Mouse (Mus musculus): ENCODE results near the gene Cdk17. TPM values are rescaled to one million over a fixed set of nuclear protein-coding genes. Genes with fewer than 3 reads are reported as not detected.

Gene Cdk17
- total RNA-seq, 2 experiments from 2014 or later = 176 to 210 TPM

DNA sequence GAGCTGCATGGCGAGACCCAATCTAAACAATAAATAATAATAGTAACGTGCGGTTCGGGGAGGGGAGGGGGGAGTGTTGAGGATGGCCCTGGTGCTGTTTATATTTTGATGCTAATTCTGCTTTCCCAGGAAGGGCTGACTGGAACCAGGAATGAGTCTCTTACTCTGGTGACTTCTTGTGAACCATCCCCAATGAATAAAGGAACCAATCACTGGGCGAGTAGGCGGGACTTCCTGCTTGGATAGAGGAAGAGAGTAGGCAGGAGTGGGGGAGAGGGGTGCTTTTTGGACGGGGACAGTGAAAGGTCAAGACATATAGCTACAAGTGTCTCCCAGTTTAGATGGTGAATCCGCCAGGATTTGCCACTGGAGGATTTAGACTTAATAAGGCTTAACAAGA lies 117.7 kb downstream of the Cdk17 start:
- no peak for DNase-seq (ENCODE audit: extremely low spot score in 1 of 2, low spot score in 1 of 2)

DNA sequence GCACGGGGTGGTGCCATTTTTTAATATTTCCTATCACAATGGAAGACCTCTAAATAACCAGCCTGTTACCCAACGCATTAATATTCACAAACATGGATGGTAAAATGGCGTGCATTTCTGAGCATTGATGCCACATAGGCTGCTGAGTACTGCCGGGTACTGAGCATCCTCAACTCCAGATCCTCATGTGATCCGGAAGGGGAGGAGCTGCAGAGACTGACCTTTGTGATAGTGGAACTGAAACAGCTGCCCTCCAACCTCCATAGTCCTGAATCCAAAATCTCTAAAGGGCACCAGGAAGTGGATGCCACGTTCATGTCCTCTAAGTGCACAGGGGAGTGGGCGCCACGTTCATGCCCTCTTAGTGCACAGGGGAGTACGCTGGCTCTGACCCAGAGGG lies 118.4 kb downstream of the Cdk17 start:
- no peak for DNase-seq (ENCODE audit: extremely low spot score in 1 of 2, low spot score in 1 of 2)

GRCm38 (mm10) chr10:93280586-93280985 lies 119.9 kb downstream of the Cdk17 start:
- DNase-seq (ENCODE audit: extremely low spot score in 1 of 2, low spot score in 1 of 2) = no peak

GRCm38 (mm10) chr10:93281092-93281491 lies 120.4 kb downstream of the Cdk17 start:
- DNase-seq (ENCODE audit: extremely low spot score in 1 of 2, low spot score in 1 of 2) = no peak

DNA sequence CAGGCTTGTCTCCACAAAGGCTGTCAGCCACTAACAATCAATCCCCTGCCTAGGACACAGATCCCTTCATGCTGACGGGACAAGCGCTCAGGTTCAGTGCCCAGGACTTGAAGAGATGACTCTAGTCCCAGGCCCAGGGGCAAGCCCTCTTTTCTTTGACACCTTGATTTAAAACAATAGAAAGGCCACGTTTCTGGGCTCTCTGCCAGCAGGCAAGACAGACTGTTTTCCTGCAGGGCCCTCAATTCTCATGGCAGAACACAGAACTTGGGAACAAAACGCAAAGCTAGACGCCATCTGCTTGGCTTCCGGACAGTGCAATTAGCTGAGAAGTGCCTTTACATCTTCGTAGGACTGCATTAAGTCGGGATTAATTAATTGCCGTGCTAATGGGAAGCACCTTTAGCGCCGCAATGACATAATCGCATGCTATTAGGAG lies 121.9 kb downstream of the Cdk17 start:
- DNase-seq (ENCODE audit: extremely low spot score in 1 of 2, low spot score in 1 of 2) = no peak

DNA sequence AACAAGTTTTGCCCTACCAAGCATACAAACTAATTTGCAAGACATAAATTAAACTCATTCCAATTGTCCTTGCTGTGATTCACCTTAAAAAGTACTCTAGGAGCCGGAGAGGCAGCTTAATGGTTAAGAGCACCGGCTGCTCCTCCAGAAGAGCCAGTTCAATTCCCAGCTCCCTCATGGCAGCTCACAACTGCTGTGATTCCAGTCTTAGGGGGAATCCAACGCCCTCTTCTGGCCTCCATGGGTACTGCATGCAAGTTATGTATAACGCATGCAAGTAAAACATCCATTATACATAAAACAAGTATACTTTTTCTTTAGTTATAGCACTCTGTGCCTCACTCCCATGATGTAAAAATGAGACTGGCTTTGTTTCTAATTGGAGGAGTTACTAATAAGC lies 122.6 kb downstream of the Cdk17 start:
- DNase-seq (ENCODE audit: extremely low spot score in 1 of 2, low spot score in 1 of 2) = no peak

DNA sequence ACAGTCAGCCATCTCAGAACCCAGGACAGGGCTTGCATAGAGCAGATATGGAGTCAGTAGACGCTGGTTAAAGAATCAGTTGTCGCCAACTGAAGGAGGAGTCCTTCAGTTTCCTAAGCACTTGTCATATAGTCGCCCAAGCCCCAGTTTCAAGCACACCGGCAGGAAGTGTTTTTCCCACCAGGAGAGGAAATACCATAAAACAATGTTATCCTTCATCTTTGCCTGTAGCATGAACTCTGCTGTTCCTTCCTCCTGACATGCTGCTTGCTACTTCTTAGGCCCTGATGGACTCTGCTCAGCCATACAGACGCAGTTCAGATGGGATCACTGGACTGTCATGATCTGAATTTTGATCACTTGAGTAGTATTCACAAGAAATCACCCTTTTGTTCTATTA lies 124.8 kb downstream of the Cdk17 start:
- DNase-seq (ENCODE audit: extremely low spot score in 1 of 2, low spot score in 1 of 2) = no peak

GRCm38 (mm10) chr10:93287551-93288145 lies 127.0 kb downstream of the Cdk17 start:
- DNase-seq (ENCODE audit: extremely low spot score in 1 of 2, low spot score in 1 of 2) = no peak

GRCm38 (mm10) chr10:93288336-93288735 lies 127.7 kb downstream of the Cdk17 start:
- no peak for DNase-seq (ENCODE audit: extremely low spot score in 1 of 2, low spot score in 1 of 2)

GRCm38 (mm10) chr10:93289404-93289803 lies 128.7 kb downstream of the Cdk17 start:
- no peak for DNase-seq (ENCODE audit: extremely low spot score in 1 of 2, low spot score in 1 of 2)

DNA sequence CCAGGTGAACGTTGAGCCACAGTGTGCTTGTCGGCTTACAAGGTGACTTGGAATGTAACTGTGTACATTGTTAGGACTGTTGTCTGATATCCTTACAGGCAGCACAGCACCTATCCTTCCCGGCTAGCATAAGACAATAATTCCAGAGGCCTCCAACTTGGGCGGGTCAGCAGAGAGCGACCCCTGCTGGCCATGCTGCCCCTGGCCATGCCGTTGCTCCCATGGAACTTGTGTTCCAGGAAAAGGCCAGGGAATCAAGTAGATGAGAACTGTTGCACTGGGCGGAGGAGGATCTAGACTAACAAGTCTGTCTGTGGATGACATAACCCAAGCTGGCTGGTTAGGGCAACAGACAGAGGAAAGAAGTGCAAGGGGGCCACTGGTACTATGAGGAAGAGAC lies 130.7 kb downstream of the Cdk17 start:
- peak in 1 of 2 experiments; percentile 54 for DNase-seq (ENCODE audit: extremely low spot score in 1 of 2, low spot score in 1 of 2)

- peak; percentile 67 to 91 for DNase-seq (ENCODE audit: extremely low spot score in 1 of 2, low spot score in 1 of 2)
Observed at GRCm38 (mm10) chr10:93291843-93292242, 131.2 kb downstream of the Cdk17 start.

- no peak for DNase-seq (ENCODE audit: extremely low spot score in 1 of 2, low spot score in 1 of 2)
Observed at GRCm38 (mm10) chr10:93293621-93294020, 132.9 kb downstream of the Cdk17 start.

GRCm38 (mm10) chr10:93294547-93295219 lies 134.0 kb downstream of the Cdk17 start:
- DNase-seq (ENCODE audit: extremely low spot score in 1 of 2, low spot score in 1 of 2) = no peak

- no peak for DNase-seq (ENCODE audit: extremely low spot score in 1 of 2, low spot score in 1 of 2)
Observed at GRCm38 (mm10) chr10:93297774-93298173, 137.1 kb downstream of the Cdk17 start.

DNA sequence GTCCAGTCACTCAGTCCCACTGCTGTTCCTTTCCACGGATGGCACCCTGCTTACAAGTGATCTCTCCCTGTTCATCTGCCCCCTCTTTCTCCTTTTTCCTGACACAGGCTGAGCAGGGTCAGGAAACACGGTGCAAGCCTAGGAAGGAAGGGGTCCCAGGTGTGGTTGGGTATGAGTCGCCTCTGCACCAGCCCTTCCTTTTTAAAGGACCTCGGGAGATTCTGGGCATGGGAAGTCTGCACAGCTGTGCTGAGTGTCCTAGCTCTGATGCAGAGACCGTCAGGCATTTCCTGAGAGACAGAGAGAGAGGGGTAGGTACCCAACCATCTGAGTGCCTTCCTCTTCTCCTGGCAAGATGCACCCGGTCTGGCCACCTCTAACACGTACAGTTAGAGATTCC lies 137.5 kb downstream of the Cdk17 start:
- DNase-seq (ENCODE audit: extremely low spot score in 1 of 2, low spot score in 1 of 2) = no peak

DNA sequence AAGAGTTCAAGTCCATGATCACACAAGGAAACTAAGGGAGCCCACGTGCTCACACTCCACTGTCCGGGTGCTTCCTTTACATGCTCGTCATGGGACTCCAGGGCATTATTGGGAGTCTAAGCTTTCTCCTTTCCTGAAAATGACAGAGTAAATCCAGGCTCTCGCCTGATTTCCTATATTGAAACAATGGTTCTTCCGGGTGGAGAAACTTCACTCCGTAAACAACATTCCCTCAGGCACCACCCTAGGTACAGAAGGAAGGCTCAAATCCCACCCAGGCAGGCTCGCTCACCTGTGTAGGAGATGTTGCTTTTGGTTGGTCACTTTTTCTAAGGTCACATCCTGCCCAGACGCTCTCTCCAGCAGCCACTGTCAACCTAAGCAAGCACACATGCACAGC lies 141.2 kb downstream of the Cdk17 start:
- DNase-seq (ENCODE audit: extremely low spot score in 1 of 2, low spot score in 1 of 2) = no peak

DNA sequence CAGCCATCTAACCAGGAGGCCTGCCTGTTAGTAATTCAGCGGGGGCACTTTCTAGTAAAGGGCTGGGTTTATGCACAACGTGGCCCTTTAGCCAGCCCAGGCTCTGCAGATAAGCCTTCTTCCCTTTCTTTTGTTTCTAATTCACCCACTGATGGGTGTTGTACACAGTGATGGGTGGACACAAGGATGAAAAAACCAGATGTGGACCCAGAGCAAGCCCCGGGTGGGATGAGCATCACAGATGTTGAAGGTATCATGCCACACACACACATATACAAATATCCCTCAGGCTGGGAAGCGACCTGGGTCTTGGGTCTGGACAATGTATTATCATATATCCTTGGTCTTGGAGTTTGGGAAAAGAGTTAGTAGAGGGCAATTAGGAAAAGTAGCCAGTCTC lies 142.6 kb downstream of the Cdk17 start:
- no peak for DNase-seq (ENCODE audit: extremely low spot score in 1 of 2, low spot score in 1 of 2)

GRCm38 (mm10) chr10:93305946-93306345 lies 145.3 kb downstream of the Cdk17 start:
- DNase-seq (ENCODE audit: extremely low spot score in 1 of 2, low spot score in 1 of 2) = no peak

- no peak for DNase-seq (ENCODE audit: extremely low spot score in 1 of 2, low spot score in 1 of 2)
Observed at GRCm38 (mm10) chr10:93306367-93306766, 145.7 kb downstream of the Cdk17 start.

- DNase-seq (ENCODE audit: extremely low spot score in 1 of 2, low spot score in 1 of 2) = no peak
Observed at GRCm38 (mm10) chr10:93309131-93309933, 148.7 kb downstream of the Cdk17 start.
